Comparison of ENCODE assay signal across 12 mouse cellular contexts in the genomic region with DNA sequence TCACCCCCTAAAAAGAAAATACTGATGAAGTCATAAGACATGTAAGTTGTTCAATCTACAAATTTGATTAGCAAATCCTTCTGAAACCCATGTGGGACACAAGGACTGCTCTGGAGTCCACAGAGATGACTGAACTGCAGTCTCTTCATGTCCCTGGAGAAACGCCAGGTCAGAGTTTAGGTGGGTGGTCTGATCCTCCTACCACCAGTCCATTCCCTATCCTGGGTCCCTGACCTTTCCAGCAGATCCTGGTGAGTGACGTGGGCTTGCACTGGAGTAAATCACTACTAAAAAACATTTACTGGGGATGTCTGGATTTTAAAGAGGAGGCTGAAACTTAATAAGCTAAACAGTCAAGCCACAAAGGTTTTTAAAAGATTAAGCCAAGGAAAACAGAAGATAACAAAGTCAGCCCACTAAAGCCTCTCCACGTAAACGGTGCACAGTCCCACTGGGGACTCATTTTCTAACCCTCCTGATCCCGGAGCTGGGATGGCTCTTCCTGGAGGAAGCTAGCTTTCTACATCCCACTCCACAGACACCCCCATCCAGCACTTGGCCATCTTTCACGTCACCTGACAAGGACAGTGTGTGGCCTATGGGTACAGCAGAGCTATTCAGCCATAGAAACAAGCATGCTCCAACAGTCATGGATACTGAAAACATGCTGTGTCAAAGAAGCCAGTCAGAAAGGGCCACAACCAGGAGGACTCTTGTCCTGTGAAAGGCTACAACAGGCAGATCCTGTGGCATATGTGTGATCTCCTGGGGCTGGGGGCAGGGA. TPM values are rescaled to one million over a fixed set of nuclear protein-coding genes. Genes with fewer than 3 reads are reported as not detected.
DNase-seq lines count a peak whose midpoint lies in the region; ATAC-seq lines count a peak whose summit lies in the region.
"Had no signal": no experiment of that assay in that cellular context is flagged by ENCODE, and none has a peak within 500 bp of the region (broad histone marks: within the 10 kb centered on the region; RNA-seq: fewer than 3 reads in every experiment).

No protein-coding gene starts in this region.

- peak overlapping the region; percentile 61 for H3K27ac ChIP-seq in heart, embryonic 16.5 days (ENCODE audit: low read length)
- H3K27ac ChIP-seq: midbrain, embryonic 10.5 days had no signal

- WGBS in heart, embryonic 16.5 days, result 37% methylated on average over 6 of the region's 6 CpGs

- peak overlapping the region; percentile 49 for H3K9ac ChIP-seq in heart, embryonic 16.5 days (ENCODE audit: low read length)

- no peak for ATAC-seq in heart, embryonic 16.5 days (replicated peaks; ENCODE audit: extremely low read depth, insufficient read depth, low FRiP score)
- ATAC-seq in megakaryocyte, adult 5-6 weeks (ENCODE audit: poor library complexity, severe bottlenecking), result no peak
- ATAC-seq: Patski had no signal

- no peaks in the 10 kb centered on the region for H3K27me3 ChIP-seq in heart, embryonic 16.5 days (ENCODE audit: control insufficient read depth, insufficient read depth, low read length)
- H3K27me3 ChIP-seq in megakaryocyte, embryonic 14.5 days (replicated peaks), result no peaks in the 10 kb centered on the region
- H3K27me3 ChIP-seq: Patski had no signal

- DNase-seq in adrenal gland, adult 2 months, result peak; percentile 46
- no peak for DNase-seq in adrenal gland, adult 8-10 months
- DNase-seq in heart, adult 8-10 months (ENCODE audit: low spot score), result no peak
- DNase-seq in yolk sac, embryonic 10.5 days (ENCODE audit: low spot score), result peak; percentile 47
- DNase-seq in left cerebral cortex, adult 11 months (ENCODE audit: low spot score), result no peak
- DNase-seq: gastrocnemius, postnatal 36 days; kidney, postnatal 10 days had no signal

- H3K9me3 ChIP-seq in heart, embryonic 16.5 days (replicated peaks; ENCODE audit: control insufficient read depth, low read length), result no peaks in the 10 kb centered on the region
- no peaks in the 10 kb centered on the region for H3K9me3 ChIP-seq in megakaryocyte, embryonic 14.5 days
- H3K9me3 ChIP-seq: midbrain, embryonic 10.5 days had no signal

- H3K4me2 ChIP-seq in heart, embryonic 16.5 days (ENCODE audit: low read depth, low read length), result 0 out of 2 replicates have a peak overlapping the region, but pooled peaks have one; percentile 10

- peaks cover 56% of the 10 kb centered on the region for H3K4me1 ChIP-seq in heart, embryonic 16.5 days (ENCODE audit: control insufficient read depth, insufficient read depth, low read length)
- H3K4me1 ChIP-seq in megakaryocyte, embryonic 14.5 days, result peaks cover 75% of the 10 kb centered on the region

- H3K4me3 ChIP-seq in heart, embryonic 16.5 days (ENCODE audit: low read length), result no peak overlapping the region
- H3K4me3 ChIP-seq in megakaryocyte, embryonic 14.5 days (replicated peaks), result peak overlapping the region; percentile 79
- H3K4me3 ChIP-seq: midbrain, embryonic 10.5 days had no signal

- H3K36me3 ChIP-seq in heart, embryonic 16.5 days (ENCODE audit: control insufficient read depth, insufficient read depth), result no peaks in the 10 kb centered on the region
- peaks cover 36% of the 10 kb centered on the region for H3K36me3 ChIP-seq in megakaryocyte, embryonic 14.5 days (replicated peaks; ENCODE audit: low read length)

RNA-seq across cellular contexts. Expression of a gene that starts 2.8 kb away (rescaled TPM):
- total RNA-seq in adrenal gland, adult 2 months (2021), result 10 to 100 TPM; 53.7 to 58.8 TPM
- polyA plus RNA-seq in adrenal gland, adult 2 months (2012; rRNA removed), result 24.1 and 25.1 TPM in 2 replicates
- 10 to 100 TPM; 54.3 to 68.1 (median 64.4) TPM for total RNA-seq in adrenal gland, adult 8-10 months (2022)
- polyA plus RNA-seq in heart, embryonic 16.5 days (2015; fragmentation: Nextera tagmentation; extraction: Ambion mirVana), result 47.9 and 51.7 TPM in 2 replicates
- 10 to 100 TPM; 19.9 to 23.4 (median 22.0) TPM for total RNA-seq in heart, adult 8-10 months (2022)
- polyA plus RNA-seq in megakaryocyte, embryonic 14.5 days (2012; ENCODE audit: insufficient read depth, low replicate concordance), result 2.8 and 3.1 TPM in 2 replicates
- 39.2 and 43.3 TPM in 2 replicates for total RNA-seq in megakaryocyte, adult 5-6 weeks (2015)
- 45.6 and 46.0 TPM in 2 replicates for total RNA-seq in megakaryocyte, adult 5-6 weeks (2017)

RNA-seq across cellular contexts. Expression of a gene that starts 46.0 kb away (rescaled TPM):
- 10 to 100 TPM; 60.5 to 97.8 TPM for total RNA-seq in adrenal gland, adult 2 months (2021)
- 20.5 and 32.0 TPM in 2 replicates for polyA plus RNA-seq in adrenal gland, adult 2 months (2012; rRNA removed)
- total RNA-seq in adrenal gland, adult 8-10 months (2022), result 10 to 100 TPM; 62.2 to 78.6 (median 69.6) TPM
- polyA plus RNA-seq in heart, embryonic 16.5 days (2015; fragmentation: Nextera tagmentation; extraction: Ambion mirVana), result 7.8 and 8.1 TPM in 2 replicates
- 10 to 100 TPM; 70.5 to 87.1 (median 79.0) TPM for total RNA-seq in heart, adult 8-10 months (2022)
- polyA plus RNA-seq in megakaryocyte, embryonic 14.5 days (2012; ENCODE audit: insufficient read depth, low replicate concordance), result 5.9 and 6.5 TPM in 2 replicates
- 65.9 and 67.4 TPM in 2 replicates for total RNA-seq in megakaryocyte, adult 5-6 weeks (2015)
- 62.2 and 66.8 TPM in 2 replicates for total RNA-seq in megakaryocyte, adult 5-6 weeks (2017)

Comparison
In these comparisons a context has a peak if more than half of its experiments do, and no peak if none do; other contexts are left out.
1. DNase-seq: peak in adrenal gland, adult 2 months (single experiment) and yolk sac, embryonic 10.5 days (single experiment); none in adrenal gland, adult 8-10 months (single experiment), heart, adult 8-10 months (single experiment) and left cerebral cortex, adult 11 months (single experiment).